Mouse (Mus musculus): ENCODE data around the gene Gm21988. TPM values are rescaled to one million over a fixed set of nuclear protein-coding genes. Genes with fewer than 3 reads are reported as not detected.

Gm21988 gene
- total and polyA plus RNA-seq, 2 experiments from 2014 or later = 3.4 to 20.1 TPM

- no peak overlapping the region for H3K9ac ChIP-seq (replicated peaks; ENCODE audit: low read length, poor library complexity, severe bottlenecking)
- ATAC-seq (ENCODE audit: low FRiP score) = no peak
Observed at GRCm38 (mm10) chr11:70242591-70242990, 3.0 kb upstream of the Gm21988 start.

GRCm38 (mm10) chr11:70238591-70239440 lies 814 bp downstream of the Gm21988 start:
- 11% methylated on average over 23 of the region's 23 CpGs for WGBS
- no peak for TF ChIP-seq CTCF (IDR thresholded peaks at IDR 0.05)
- no peak for DNase-seq (ENCODE audit: low spot score)
- 0 out of 2 replicates have a peak, but pooled peaks cover 2% of the 10 kb centered on the region for H3K27me3 ChIP-seq (ENCODE audit: insufficient read depth, low read length)
- no peak for ATAC-seq (ENCODE audit: low FRiP score)
- peak overlapping the region; percentile 77 for H3K4me3 ChIP-seq (ENCODE audit: low read depth, low read length)
- H3K4me1 ChIP-seq (ENCODE audit: insufficient read depth, low read length) = peaks cover 9% of the 10 kb centered on the region; the same call in 1 of the 2 replicates
- peak overlapping the region; percentile 86 for H3K9ac ChIP-seq (replicated peaks; ENCODE audit: low read length, poor library complexity, severe bottlenecking)
- peak overlapping the region; percentile 92 for H3K27ac ChIP-seq (ENCODE audit: low read depth, low read length)
- peaks cover 15% of the 10 kb centered on the region; the same call in 1 of the 2 replicates for H3K36me3 ChIP-seq (ENCODE audit: insufficient read depth, low read length)
- H3K9me3 ChIP-seq (ENCODE audit: low read length) = no peaks in the 10 kb centered on the region
- H3K4me2 ChIP-seq (ENCODE audit: low read depth, low read length, poor library complexity, severe bottlenecking) = peak overlapping the region; percentile 88

More at GRCm38 (mm10) chr11:70242591-70242990, 3.0 kb upstream of the Gm21988 start:
- WGBS = 69% methylated on average over 11 of the region's 11 CpGs
- Histone ChIP-seq H3K4me2 (ENCODE audit: low read depth, low read length, poor library complexity, severe bottlenecking) (no peak overlapping the region), H3K27ac (ENCODE audit: low read depth, low read length) (no peak overlapping the region), H3K9me3 (ENCODE audit: low read length) (no peaks in the 10 kb centered on the region), H3K4me1 (ENCODE audit: insufficient read depth, low read length) (0 out of 2 replicates have a peak, but pooled peaks cover 3% of the 10 kb centered on the region), H3K4me3 (ENCODE audit: low read depth, low read length) (no peak overlapping the region), H3K36me3 (ENCODE audit: insufficient read depth, low read length) (no peaks in the 10 kb centered on the region), H3K27me3 (ENCODE audit: insufficient read depth, low read length) (0 out of 2 replicates have a peak, but pooled peaks cover 2% of the 10 kb centered on the region)
- TF ChIP-seq CTCF (IDR thresholded peaks at IDR 0.05) = no peak
- DNase-seq (ENCODE audit: low spot score) = no peak

- WGBS = under 1% methylated on average over 55 of the region's 70 CpGs
- Histone ChIP-seq H3K4me3 (ENCODE audit: low read depth, low read length) (peak within 1 kb of the TSS; percentile 77), H3K27me3 (ENCODE audit: insufficient read depth, low read length) (0 out of 2 replicates have a peak, but pooled peaks cover under 1% of the 10 kb centered on the region), H3K4me1 (ENCODE audit: insufficient read depth, low read length) (peaks cover 9% of the 10 kb centered on the region; the same call in 1 of the 2 replicates), H3K27ac (ENCODE audit: low read depth, low read length) (peak within 1 kb of the TSS; percentile 92), H3K9ac (replicated peaks; ENCODE audit: low read length, poor library complexity, severe bottlenecking) (peak within 1 kb of the TSS; percentile 86), H3K4me2 (ENCODE audit: low read depth, low read length, poor library complexity, severe bottlenecking) (peak within 1 kb of the TSS; percentile 88), H3K9me3 (ENCODE audit: low read length) (no peaks in the 10 kb centered on the region), H3K36me3 (ENCODE audit: insufficient read depth, low read length) (peaks cover 15% of the 10 kb centered on the region; the same call in 1 of the 2 replicates)
- TF ChIP-seq CTCF (IDR thresholded peaks at IDR 0.05) = peak; percentile 71
- peak; percentile 94 for ATAC-seq (ENCODE audit: low FRiP score)
- DNase-seq (ENCODE audit: low spot score) = peak; percentile 97
Observed at GRCm38 (mm10) chr11:70237457-70238167, 2.0 kb downstream of the Gm21988 start, which contains the start of gene 0610010K14Rik. TSS of gene 0610010K14Rik (minus strand) at chr11:70237914.

GRCm38 (mm10) chr11:70236717-70237116 lies 2.9 kb downstream of the Gm21988 start:
- WGBS = 19% methylated on average over 7 of the region's 7 CpGs
- DNase-seq (ENCODE audit: low spot score) = no peak
- Histone ChIP-seq H3K4me3 (ENCODE audit: low read depth, low read length) (peak overlapping the region; percentile 77), H3K4me2 (ENCODE audit: low read depth, low read length, poor library complexity, severe bottlenecking) (peak overlapping the region; percentile 88), H3K4me1 (ENCODE audit: insufficient read depth, low read length) (peaks cover 9% of the 10 kb centered on the region; the same call in 1 of the 2 replicates), H3K27me3 (ENCODE audit: insufficient read depth, low read length) (no peaks in the 10 kb centered on the region), H3K9me3 (ENCODE audit: low read length) (no peaks in the 10 kb centered on the region), H3K27ac (ENCODE audit: low read depth, low read length) (peak overlapping the region; percentile 92; the same call in 1 of the 2 replicates), H3K9ac (replicated peaks; ENCODE audit: low read length, poor library complexity, severe bottlenecking) (peak overlapping the region; percentile 77), H3K36me3 (ENCODE audit: insufficient read depth, low read length) (peaks cover 15% of the 10 kb centered on the region; the same call in 1 of the 2 replicates)
- no peak for TF ChIP-seq CTCF (IDR thresholded peaks at IDR 0.05)
- no peak for ATAC-seq (ENCODE audit: low FRiP score)

- Histone ChIP-seq H3K9ac (replicated peaks; ENCODE audit: low read length, poor library complexity, severe bottlenecking) (no peak overlapping the region), H3K4me3 (ENCODE audit: low read depth, low read length) (no peak overlapping the region), H3K4me1 (ENCODE audit: insufficient read depth, low read length) (peaks cover 9% of the 10 kb centered on the region; the same call in 1 of the 2 replicates), H3K27ac (ENCODE audit: low read depth, low read length) (no peak overlapping the region), H3K9me3 (ENCODE audit: low read length) (no peaks in the 10 kb centered on the region), H3K4me2 (ENCODE audit: low read depth, low read length, poor library complexity, severe bottlenecking) (no peak overlapping the region), H3K27me3 (ENCODE audit: insufficient read depth, low read length) (no peaks in the 10 kb centered on the region), H3K36me3 (ENCODE audit: insufficient read depth, low read length) (peaks cover 15% of the 10 kb centered on the region; the same call in 1 of the 2 replicates)
- no peak for TF ChIP-seq CTCF (IDR thresholded peaks at IDR 0.05)
- ATAC-seq (ENCODE audit: low FRiP score) = no peak
- DNase-seq (ENCODE audit: low spot score) = no peak
- 89% methylated on average over 12 of the region's 12 CpGs for WGBS
Observed at GRCm38 (mm10) chr11:70235254-70235900, 4.3 kb downstream of the Gm21988 start.
